Mouse (Mus musculus): ENCODE results near the gene Nova2.

- peak; percentile 9 for TF ChIP-seq CTCF (IDR thresholded peaks at IDR 0.05; ENCODE audit: low read depth, low read length)
- TF ChIP-seq EP300 (IDR thresholded peaks at IDR 0.05; ENCODE audit: insufficient read depth, low read depth, low read length), result no peak
- no peak for TF ChIP-seq POLR2A (IDR thresholded peaks at IDR 0.05; ENCODE audit: insufficient read depth, low read length)
Measured at GRCm38 (mm10) chr7:19014452-19014851, 88.8 kb downstream of the Nova2 start.
